Mouse (Mus musculus) cerebellum, adult 8-10 months (tissue): ENCODE measurements around the gene Commd3.

Experiments used
- DNase-seq: peaks from one replicate; pipeline ENCODE4 v3.0.0; 2022

The Commd3 gene

DNA sequence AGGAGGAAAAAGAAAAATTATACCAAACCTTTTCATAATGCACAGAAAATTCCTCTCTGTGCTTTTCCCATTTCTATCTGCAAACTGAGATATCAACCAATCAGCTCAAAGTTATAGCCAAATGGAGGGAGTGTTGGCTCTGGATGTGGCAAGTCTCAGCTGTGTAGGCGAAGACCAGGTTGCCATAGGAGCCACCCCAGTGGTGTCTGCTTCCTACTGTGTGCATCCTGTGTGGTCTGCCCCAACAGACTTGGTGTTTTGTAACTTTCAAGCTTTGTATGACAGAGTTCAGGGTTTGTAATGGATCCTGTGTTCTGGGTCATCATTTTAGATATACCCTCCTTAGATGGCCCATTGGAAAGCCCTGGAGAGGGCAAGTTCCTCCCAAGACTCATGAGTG is 52.3 kb downstream of the Commd3 start:
- DNase-seq, result no peak
